Mouse (Mus musculus) stomach, embryonic 16.5 days (tissue): ENCODE measurements around the gene Terb2. TPM values are rescaled to one million over a fixed set of nuclear protein-coding genes. Genes with fewer than 3 reads are reported as not detected.

Experiments
- ATAC-seq: fragments of 200-750 bp; cut with Nextera tagmentation; 2 replicates; pipeline ENCODE4 v1.8.0; 2017; ENCODE audit warnings: moderate number of reproducible peaks, moderate TSS enrichment; ENCODE audit not compliant: insufficient read depth, low FRiP score
- H3K27ac ChIP-seq: fragments of 300-500 bp; sonication (generic); 2 replicates; pipeline ENCODE4 v1.5.1; 2014; ENCODE audit warnings: low read length
- H3K27me3 ChIP-seq: fragments of 300-500 bp; sonication (generic); 2 replicates; pipeline ENCODE4 v1.6.1; 2014; ENCODE audit warnings: low read length, control low read depth, mixed read lengths; ENCODE audit not compliant: control insufficient read depth, insufficient read depth
- H3K36me3 ChIP-seq: fragments of 300-500 bp; sonication (generic); 2 replicates; pipeline ENCODE4 v1.6.1; 2014; ENCODE audit warnings: low read length; ENCODE audit not compliant: control insufficient read depth, insufficient read depth
- H3K4me1 ChIP-seq: fragments of 300-500 bp; sonication (generic); 2 replicates; pipeline ENCODE4 v1.6.1; 2014; ENCODE audit warnings: low read length, control low read depth, mixed read lengths; ENCODE audit not compliant: control insufficient read depth, insufficient read depth
- H3K4me2 ChIP-seq: fragments of 300-500 bp; sonication (generic); 2 replicates; pipeline ENCODE4 v1.6.1; 2014; ENCODE audit warnings: low read depth, low read length, mixed read lengths
- H3K4me3 ChIP-seq: fragments of 300-500 bp; sonication (generic); replicated peaks from 2 replicates; pipeline ENCODE4 v1.5.1; 2014; ENCODE audit warnings: mild to moderate bottlenecking, low read length
- H3K9ac ChIP-seq: fragments of 300-500 bp; sonication (generic); 2 replicates; pipeline ENCODE4 v1.6.1; 2014; ENCODE audit warnings: low read length
- H3K9me3 ChIP-seq: fragments of 300-500 bp; sonication (generic); replicated peaks from 2 replicates; pipeline ENCODE4 v1.6.1; 2016; ENCODE audit warnings: low read length, control low read depth; ENCODE audit not compliant: control insufficient read depth
- WGBS: fragments of 180-500 bp; shearing (Covaris S2); extraction: QIAGEN DNeasy Blood & Tissue Kit; methylation state at CpG from one replicate; pipeline ENCODE4 v1.1.7; 2014; 5-methylcytosine and 5-hydroxymethylcytosine counted together
- polyA plus RNA-seq: library from polyadenylated mRNA; unstranded; fragments of >200 nt; fragmentation: Nextera tagmentation; extraction: Ambion mirVana; gene quantifications from 2 replicates; pipeline ENCODE4 v1.2.1, GENCODE M21; 2015

Terb2 gene
- polyA plus RNA-seq, 1 experiment from 2014 or later: not detected

GRCm38 (mm10) chr2:122148242-122148917, 37.7 kb upstream of the Terb2 start:
- WGBS: 20% methylated on average over 18 of the region's 18 CpGs
- ATAC-seq: no peak
- Histone ChIP-seq H3K9me3 (no peaks in the 10 kb centered on the region), H3K4me2 (peak overlapping the region; percentile 67), H3K4me1 (0 out of 2 replicates have a peak, but pooled peaks cover 6% of the 10 kb centered on the region), H3K9ac (peak overlapping the region; percentile 86), H3K27ac (peak overlapping the region; percentile 81), H3K4me3 (peak overlapping the region; percentile 85), H3K27me3 (no peaks in the 10 kb centered on the region), H3K36me3 (no peaks in the 10 kb centered on the region)

GRCm38 (mm10) chr2:122149316-122149715, 36.8 kb upstream of the Terb2 start:
- no peaks in the 10 kb centered on the region for H3K36me3 ChIP-seq
- H3K4me1 ChIP-seq: 0 out of 2 replicates have a peak, but pooled peaks cover 6% of the 10 kb centered on the region
- peak overlapping the region; percentile 85; the same call in 1 of the 2 replicates for H3K4me3 ChIP-seq
- H3K9ac ChIP-seq: no peak overlapping the region
- WGBS: 89% methylated on average over 6 of the region's 6 CpGs
- no peak for ATAC-seq
- H3K4me2 ChIP-seq: peak overlapping the region; percentile 67
- no peaks in the 10 kb centered on the region for H3K9me3 ChIP-seq
- no peaks in the 10 kb centered on the region for H3K27me3 ChIP-seq
- no peak overlapping the region for H3K27ac ChIP-seq

- Histone ChIP-seq H3K4me1 (0 out of 2 replicates have a peak, but pooled peaks cover 6% of the 10 kb centered on the region), H3K9me3 (no peaks in the 10 kb centered on the region), H3K4me3 (no peak overlapping the region), H3K4me2 (no peak overlapping the region), H3K9ac (no peak overlapping the region), H3K36me3 (no peaks in the 10 kb centered on the region), H3K27ac (no peak overlapping the region), H3K27me3 (no peaks in the 10 kb centered on the region)
- 82% methylated on average over 3 of the region's 3 CpGs for WGBS
- ATAC-seq: no peak
Measured at GRCm38 (mm10) chr2:122149716-122150115, 36.4 kb upstream of the Terb2 start.

GRCm38 (mm10) chr2:122151221-122151620, 34.9 kb upstream of the Terb2 start:
- no peak overlapping the region for H3K4me2 ChIP-seq
- H3K4me1 ChIP-seq: 0 out of 2 replicates have a peak, but pooled peaks cover 6% of the 10 kb centered on the region
- WGBS: 84% methylated on average over 1 of the region's 1 CpGs
- ATAC-seq: no peak
- no peaks in the 10 kb centered on the region for H3K9me3 ChIP-seq
- no peaks in the 10 kb centered on the region for H3K36me3 ChIP-seq
- no peak overlapping the region for H3K27ac ChIP-seq
- H3K4me3 ChIP-seq: no peak overlapping the region
- H3K9ac ChIP-seq: no peak overlapping the region
- H3K27me3 ChIP-seq: no peaks in the 10 kb centered on the region

GRCm38 (mm10) chr2:122152850-122153249, 33.2 kb upstream of the Terb2 start:
- WGBS: 77% methylated on average over 3 of the region's 3 CpGs
- Histone ChIP-seq H3K36me3 (no peaks in the 10 kb centered on the region), H3K9me3 (no peaks in the 10 kb centered on the region), H3K9ac (no peak overlapping the region), H3K4me2 (no peak overlapping the region), H3K4me1 (0 out of 2 replicates have a peak, but pooled peaks cover 6% of the 10 kb centered on the region), H3K4me3 (no peak overlapping the region), H3K27ac (no peak overlapping the region), H3K27me3 (no peaks in the 10 kb centered on the region)
- no peak for ATAC-seq

GRCm38 (mm10) chr2:122153681-122154365, 32.2 kb upstream of the Terb2 start:
- Histone ChIP-seq H3K27ac (no peak overlapping the region), H3K36me3 (no peaks in the 10 kb centered on the region), H3K4me2 (no peak overlapping the region), H3K4me1 (0 out of 2 replicates have a peak, but pooled peaks cover 6% of the 10 kb centered on the region), H3K9ac (no peak overlapping the region), H3K27me3 (no peaks in the 10 kb centered on the region), H3K9me3 (no peaks in the 10 kb centered on the region), H3K4me3 (no peak overlapping the region)
- WGBS: 82% methylated on average over 6 of the region's 7 CpGs
- ATAC-seq: no peak

GRCm38 (mm10) chr2:122154479-122154878, 31.6 kb upstream of the Terb2 start:
- no peak for ATAC-seq
- no peak overlapping the region for H3K4me3 ChIP-seq
- H3K9ac ChIP-seq: no peak overlapping the region
- H3K4me1 ChIP-seq: 0 out of 2 replicates have a peak, but pooled peaks cover under 1% of the 10 kb centered on the region
- no peaks in the 10 kb centered on the region for H3K9me3 ChIP-seq
- no peaks in the 10 kb centered on the region for H3K27me3 ChIP-seq
- H3K4me2 ChIP-seq: no peak overlapping the region
- WGBS: 92% methylated on average over 2 of the region's 2 CpGs
- H3K27ac ChIP-seq: no peak overlapping the region
- no peaks in the 10 kb centered on the region for H3K36me3 ChIP-seq

GRCm38 (mm10) chr2:122155292-122155691, 30.8 kb upstream of the Terb2 start:
- H3K4me2 ChIP-seq: no peak overlapping the region
- no peak overlapping the region for H3K27ac ChIP-seq
- no peak for ATAC-seq
- no peak overlapping the region for H3K4me3 ChIP-seq
- WGBS: 81% methylated on average over 2 of the region's 2 CpGs
- no peaks in the 10 kb centered on the region for H3K9me3 ChIP-seq
- H3K9ac ChIP-seq: no peak overlapping the region
- no peaks in the 10 kb centered on the region for H3K4me1 ChIP-seq
- no peaks in the 10 kb centered on the region for H3K36me3 ChIP-seq
- H3K27me3 ChIP-seq: no peaks in the 10 kb centered on the region

GRCm38 (mm10) chr2:122156051-122156700, 29.9 kb upstream of the Terb2 start:
- Histone ChIP-seq H3K9ac (no peak overlapping the region), H3K4me3 (no peak overlapping the region), H3K36me3 (no peaks in the 10 kb centered on the region), H3K27me3 (no peaks in the 10 kb centered on the region), H3K4me2 (no peak overlapping the region), H3K4me1 (no peaks in the 10 kb centered on the region), H3K27ac (no peak overlapping the region), H3K9me3 (no peaks in the 10 kb centered on the region)
- 86% methylated on average over 4 of the region's 4 CpGs for WGBS
- no peak for ATAC-seq
